Mouse (Mus musculus) embryonic fibroblast, embryonic 13.5 days (primary cell): ENCODE results near the gene C1qtnf9. TPM values are rescaled to one million over a fixed set of nuclear protein-coding genes. Genes with fewer than 3 reads are reported as not detected.

Source experiments
- H3K27ac ChIP-seq: 2 replicates; pipeline ENCODE4 v1.5.1; 2012; ENCODE audit warnings: low read length, control low read depth, inconsistent platforms; ENCODE audit not compliant: insufficient read depth
- H3K4me1 ChIP-seq: 2 replicates; pipeline ENCODE4 v1.6.1; 2011; ENCODE audit warnings: low read length; ENCODE audit not compliant: control insufficient read depth, insufficient read depth
- H3K4me3 ChIP-seq: 2 replicates; pipeline ENCODE4 v1.5.1; 2011; ENCODE audit warnings: mild to moderate bottlenecking, control low read depth, low read length; ENCODE audit not compliant: insufficient read depth
- CTCF ChIP-seq: IDR thresholded peaks from 2 replicates; pipeline ENCODE4 v1.5.1; 2011; ENCODE audit warnings: mild to moderate bottlenecking, control low read depth, low read length, moderate library complexity, borderline replicate concordance; ENCODE audit not compliant: insufficient read depth
- POLR2A ChIP-seq: IDR thresholded peaks from 2 replicates; pipeline ENCODE4 v1.6.1; 2011; ENCODE audit warnings: low read depth, mild to moderate bottlenecking, control low read depth, low read length, moderate library complexity
- polyA plus RNA-seq: library from polyadenylated mRNA; stranded (reverse); fragments of >200 nt; gene quantifications from 2 replicates; pipeline ENCODE4 v1.2.4, GENCODE M21; 2011; ENCODE audit warnings: low read depth; ENCODE audit not compliant: missing spikeins, insufficient read length

The C1qtnf9 gene
- polyA plus RNA-seq, 1 experiment, result not detected

- no peak overlapping the region for H3K4me3 ChIP-seq
- no peaks in the 10 kb centered on the region; the same call in 1 of the 2 replicates for H3K4me1 ChIP-seq
- no peak overlapping the region for H3K27ac ChIP-seq
- TF ChIP-seq POLR2A (no peak), CTCF (no peak)
Measured at GRCm38 (mm10) chr14:60804978-60805377, 37.0 kb downstream of the C1qtnf9 start.

GRCm38 (mm10) chr14:60805871-60806270 is 37.9 kb downstream of the C1qtnf9 start:
- Histone ChIP-seq H3K4me3 (no peak overlapping the region), H3K27ac (no peak overlapping the region), H3K4me1 (no peaks in the 10 kb centered on the region; the same call in 1 of the 2 replicates)
- TF ChIP-seq POLR2A, result no peak
- TF ChIP-seq CTCF, result no peak

- no peak for TF ChIP-seq CTCF
- Histone ChIP-seq H3K4me1 (no peaks in the 10 kb centered on the region; the same call in 1 of the 2 replicates), H3K27ac (peak overlapping the region; percentile 19; the same call in 1 of the 2 replicates), H3K4me3 (no peak overlapping the region)
Measured at GRCm38 (mm10) chr14:60806891-60807344, 39.0 kb downstream of the C1qtnf9 start.

DNA sequence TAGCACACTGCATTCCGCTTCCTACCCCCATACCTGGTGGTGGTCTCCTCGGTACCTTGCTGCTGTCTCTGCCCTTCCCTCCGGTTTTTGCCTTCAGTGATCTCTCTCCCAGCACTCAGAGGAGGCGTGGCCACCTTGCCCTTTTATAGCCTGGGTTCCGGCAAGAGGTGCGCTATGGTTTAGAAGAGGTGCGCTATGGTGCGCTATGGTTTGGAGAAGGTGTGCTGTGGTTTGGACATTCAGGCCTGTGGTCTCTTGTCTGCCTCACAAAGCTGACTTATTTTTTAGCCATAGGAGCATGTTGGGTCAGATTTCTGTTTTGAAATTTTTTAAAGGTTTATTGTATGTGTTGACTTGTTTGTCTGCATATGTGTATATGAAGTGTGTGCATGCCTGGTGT is 41.9 kb downstream of the C1qtnf9 start:
- Histone ChIP-seq H3K4me3 (no peak overlapping the region), H3K27ac (no peak overlapping the region), H3K4me1 (no peaks in the 10 kb centered on the region; the same call in 1 of the 2 replicates)
- no peak for TF ChIP-seq CTCF

DNA sequence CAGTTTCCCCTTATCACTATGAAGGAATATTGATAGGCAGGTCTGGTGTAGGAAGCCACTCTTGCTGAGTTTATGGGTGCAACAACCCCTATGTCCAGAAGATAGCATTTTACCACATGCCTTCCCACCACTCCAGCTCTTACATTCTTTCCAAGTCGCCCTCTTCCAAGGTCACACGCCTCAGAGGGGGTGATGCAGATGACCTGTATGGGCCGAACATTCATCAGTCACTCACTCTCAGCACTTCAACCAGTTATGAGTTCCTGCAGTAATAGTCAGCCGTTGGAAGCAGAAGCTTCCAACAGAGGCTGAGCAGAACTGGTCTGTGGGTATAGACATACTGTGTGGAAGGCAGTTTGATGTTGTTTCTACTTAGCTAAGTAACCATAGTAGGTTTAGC is 43.6 kb downstream of the C1qtnf9 start:
- no peak for TF ChIP-seq CTCF
- no peak for TF ChIP-seq POLR2A
- Histone ChIP-seq H3K4me1 (no peaks in the 10 kb centered on the region; the same call in 1 of the 2 replicates), H3K27ac (no peak overlapping the region), H3K4me3 (no peak overlapping the region)

GRCm38 (mm10) chr14:60815098-60815497 is 47.2 kb downstream of the C1qtnf9 start:
- no peak overlapping the region for H3K27ac ChIP-seq
- no peaks in the 10 kb centered on the region for H3K4me1 ChIP-seq
- H3K4me3 ChIP-seq, result no peak overlapping the region
- TF ChIP-seq CTCF (no peak), POLR2A (no peak)

DNA sequence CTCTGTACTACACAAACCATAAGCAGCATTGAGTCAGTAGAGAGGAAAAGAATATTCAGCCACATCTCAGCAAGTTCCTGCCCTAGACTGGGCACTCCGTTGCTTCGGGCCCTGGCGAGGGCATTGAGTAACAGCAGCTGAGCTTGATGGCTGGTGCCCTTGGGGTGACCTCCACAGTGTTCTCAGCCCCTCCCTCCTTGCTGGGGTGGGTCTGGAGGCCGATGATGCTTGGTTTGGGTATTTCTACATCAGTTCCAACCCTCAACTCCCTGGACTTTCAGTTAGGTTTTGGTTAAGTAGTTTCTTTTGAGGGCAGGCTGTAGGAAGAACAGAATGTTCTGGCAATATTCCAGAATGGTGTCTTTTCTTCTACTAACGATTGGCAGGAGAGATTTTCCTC is 50.1 kb downstream of the C1qtnf9 start:
- no peaks in the 10 kb centered on the region for H3K4me1 ChIP-seq
- no peak for TF ChIP-seq CTCF
- no peak for TF ChIP-seq POLR2A
- H3K4me3 ChIP-seq, result no peak overlapping the region
- no peak overlapping the region for H3K27ac ChIP-seq

DNA sequence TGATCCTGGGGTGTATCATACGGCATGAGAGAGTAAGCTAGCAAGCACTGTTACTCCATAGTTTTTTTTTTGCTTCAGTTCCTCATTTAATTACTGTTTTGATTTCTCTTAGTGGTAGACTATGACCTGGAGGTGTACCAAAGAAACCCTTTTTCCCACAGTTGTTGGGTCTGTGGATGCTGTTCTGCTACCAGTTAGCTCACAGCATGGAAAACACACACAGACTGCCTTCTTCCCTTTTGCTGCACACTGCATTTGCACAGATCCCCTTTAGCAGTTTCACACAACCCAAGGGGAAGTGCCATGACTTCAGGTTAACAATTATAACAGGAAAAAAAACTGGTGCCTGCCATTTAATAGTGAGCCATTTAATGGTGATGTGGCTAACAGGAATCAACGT is 62.2 kb downstream of the C1qtnf9 start:
- Histone ChIP-seq H3K4me1 (no peaks in the 10 kb centered on the region), H3K4me3 (no peak overlapping the region), H3K27ac (no peak overlapping the region)
- TF ChIP-seq POLR2A, result no peak

Other genes with a start within 250 kb of the C1qtnf9 start
- 11.1 and 12.5 TPM in 2 replicates for gene Spata13, start 134.1 kb upstream of the C1qtnf9 start, polyA plus RNA-seq
- gene Mipep, start 16.4 kb downstream of the C1qtnf9 start, polyA plus RNA-seq, result 9.4 and 9.6 TPM in 2 replicates